Mouse (Mus musculus): ENCODE data around the gene Paqr7. TPM values are rescaled to one million over a fixed set of nuclear protein-coding genes. Genes with fewer than 3 reads are reported as not detected.
"Not testable (repeated sequence)": the region's sequence is repeated elsewhere in the genome, so short reads cannot be mapped to it uniquely, and the experiment has no call there.

Paqr7 gene
- polyA plus RNA-seq, 1 experiment, result 58.7 TPM

GRCm38 (mm10) chr4:134494780-134495545, 1.5 kb upstream of the Paqr7 start:
- WGBS, result 64% methylated on average over 16 of the region's 16 CpGs
- Histone ChIP-seq H3K4me3 (ENCODE audit: insufficient read depth, low read depth, low read length) (no peak overlapping the region), H3K27me3 (replicated peaks; ENCODE audit: control insufficient read depth, insufficient read depth, low read length) (no peaks in the 10 kb centered on the region), H3K36me3 (ENCODE audit: control insufficient read depth, insufficient read depth, low read length) (no peaks in the 10 kb centered on the region), H3K4me1 (ENCODE audit: control insufficient read depth, insufficient read depth, low read length) (peaks cover 19% of the 10 kb centered on the region), H3K27ac (ENCODE audit: insufficient read depth, low read depth, low read length) (no peak overlapping the region)
- TF ChIP-seq POLR2A (IDR thresholded peaks at IDR 0.05; ENCODE audit: low read depth, low read length) (no peak), CTCF (conservative IDR thresholded peaks at IDR 0.05; ENCODE audit: insufficient read depth, insufficient read length, low read depth, low read length) (no peak)
- DNase-seq, result no peak

- H3K4me3 ChIP-seq (ENCODE audit: insufficient read depth, low read depth, low read length), result no peak overlapping the region
- no peaks in the 10 kb centered on the region for H3K36me3 ChIP-seq (ENCODE audit: control insufficient read depth, insufficient read depth, low read length)
- TF ChIP-seq POLR2A (IDR thresholded peaks at IDR 0.05; ENCODE audit: low read depth, low read length) (no peak), CTCF (conservative IDR thresholded peaks at IDR 0.05; ENCODE audit: insufficient read depth, insufficient read length, low read depth, low read length) (no peak)
- no peaks in the 10 kb centered on the region for H3K27me3 ChIP-seq (replicated peaks; ENCODE audit: control insufficient read depth, insufficient read depth, low read length)
- WGBS, result 66% methylated on average over 5 of the region's 5 CpGs
- no peak for DNase-seq
- 0 out of 2 replicates have a peak overlapping the region, but pooled peaks have one; percentile 3 for H3K27ac ChIP-seq (ENCODE audit: insufficient read depth, low read depth, low read length)
- peaks cover 19% of the 10 kb centered on the region for H3K4me1 ChIP-seq (ENCODE audit: control insufficient read depth, insufficient read depth, low read length)
Observed at GRCm38 (mm10) chr4:134495546-134495923, 962 bp upstream of the Paqr7 start.

- H3K4me3 ChIP-seq (ENCODE audit: insufficient read depth, low read depth, low read length), result peak overlapping the region; percentile 81
- peak overlapping the region; percentile 90 for H3K27ac ChIP-seq (ENCODE audit: insufficient read depth, low read depth, low read length)
- peaks cover 23% of the 10 kb centered on the region for H3K4me1 ChIP-seq (ENCODE audit: control insufficient read depth, insufficient read depth, low read length)
- TF ChIP-seq POLR2A (IDR thresholded peaks at IDR 0.05; ENCODE audit: low read depth, low read length) (no peak), CTCF (conservative IDR thresholded peaks at IDR 0.05; ENCODE audit: insufficient read depth, insufficient read length, low read depth, low read length) (no peak)
- no peaks in the 10 kb centered on the region for H3K27me3 ChIP-seq (replicated peaks; ENCODE audit: control insufficient read depth, insufficient read depth, low read length)
- no peak for DNase-seq
- H3K36me3 ChIP-seq (ENCODE audit: control insufficient read depth, insufficient read depth, low read length), result no peaks in the 10 kb centered on the region
- 4% methylated on average over 6 of the region's 6 CpGs for WGBS
Observed at GRCm38 (mm10) chr4:134497223-134497622, 726 bp downstream of the Paqr7 start.

DNA sequence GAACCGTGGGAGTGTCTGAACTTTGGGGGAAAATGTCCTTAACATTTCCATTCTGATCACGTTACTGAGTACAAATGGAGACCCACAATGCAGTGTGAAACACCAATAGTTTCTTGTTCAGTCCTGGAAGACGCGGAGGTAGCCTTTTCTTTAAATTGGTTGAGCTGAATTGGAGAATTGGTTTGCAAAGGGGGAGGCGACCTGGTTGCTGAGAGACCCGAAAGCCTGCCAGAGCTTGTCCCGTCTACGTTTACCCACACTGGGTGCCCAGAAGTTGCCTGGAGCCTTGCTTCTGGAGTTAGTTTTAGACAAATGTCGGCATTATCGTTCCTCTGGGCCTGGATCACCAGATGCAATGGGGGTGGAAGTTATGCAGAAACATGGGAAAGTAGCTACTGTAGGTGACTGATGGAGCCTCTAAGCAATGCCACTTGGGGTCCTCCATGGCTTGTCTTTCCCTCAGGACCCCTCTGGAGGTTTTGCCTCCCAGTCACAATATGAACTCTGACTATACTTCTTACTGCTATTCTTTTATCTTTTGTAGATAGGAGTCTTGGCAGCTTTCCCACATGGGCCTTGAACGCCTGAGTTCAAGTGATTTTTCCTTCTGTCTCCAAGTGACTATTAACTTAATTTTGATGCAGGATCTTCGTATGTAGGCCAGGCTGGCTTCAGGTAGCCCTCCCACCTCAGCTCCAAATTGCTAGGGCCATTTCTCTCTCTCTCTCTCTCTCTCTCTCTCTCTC, 1.7 kb downstream of the Paqr7 start:
- no peak for DNase-seq

GRCm38 (mm10) chr4:134498983-134499382, 2.5 kb downstream of the Paqr7 start:
- H3K27ac ChIP-seq (ENCODE audit: insufficient read depth, low read depth, low read length); H3K4me3 ChIP-seq (ENCODE audit: insufficient read depth, low read depth, low read length); DNase-seq; H3K27me3 ChIP-seq (replicated peaks; ENCODE audit: control insufficient read depth, insufficient read depth, low read length); H3K36me3 ChIP-seq (ENCODE audit: control insufficient read depth, insufficient read depth, low read length): not testable (repeated sequence)
- H3K4me1 ChIP-seq (ENCODE audit: control insufficient read depth, insufficient read depth, low read length), result peaks cover 27% of the 10 kb centered on the region
- WGBS, result 86% methylated on average over 6 of the region's 6 CpGs

More for the DNA sequence above, 1.7 kb downstream of the Paqr7 start:
- WGBS, result 82% methylated on average over 12 of the region's 12 CpGs
- TF ChIP-seq CTCF (conservative IDR thresholded peaks at IDR 0.05; ENCODE audit: insufficient read depth, insufficient read length, low read depth, low read length) (no peak), POLR2A (IDR thresholded peaks at IDR 0.05; ENCODE audit: low read depth, low read length) (no peak)
- Histone ChIP-seq H3K4me3 (ENCODE audit: insufficient read depth, low read depth, low read length) (0 out of 2 replicates have a peak overlapping the region, but pooled peaks have one; percentile 81), H3K27ac (ENCODE audit: insufficient read depth, low read depth, low read length) (no peak overlapping the region), H3K36me3 (ENCODE audit: control insufficient read depth, insufficient read depth, low read length) (no peaks in the 10 kb centered on the region), H3K4me1 (ENCODE audit: control insufficient read depth, insufficient read depth, low read length) (peaks cover 23% of the 10 kb centered on the region), H3K27me3 (replicated peaks; ENCODE audit: control insufficient read depth, insufficient read depth, low read length) (no peaks in the 10 kb centered on the region)

- TF ChIP-seq POLR2A (IDR thresholded peaks at IDR 0.05; ENCODE audit: low read depth, low read length), result no peak
- no peak for TF ChIP-seq CTCF (conservative IDR thresholded peaks at IDR 0.05; ENCODE audit: insufficient read depth, insufficient read length, low read depth, low read length)
- H3K27ac ChIP-seq (ENCODE audit: insufficient read depth, low read depth, low read length), result 0 out of 2 replicates have a peak overlapping the region, but pooled peaks have one; percentile 35
- no peak overlapping the region for H3K4me3 ChIP-seq (ENCODE audit: insufficient read depth, low read depth, low read length)
- no peaks in the 10 kb centered on the region for H3K27me3 ChIP-seq (replicated peaks; ENCODE audit: control insufficient read depth, insufficient read depth, low read length)
- peaks cover 20% of the 10 kb centered on the region for H3K4me1 ChIP-seq (ENCODE audit: control insufficient read depth, insufficient read depth, low read length)
- DNase-seq, result peak; percentile 68
- H3K36me3 ChIP-seq (ENCODE audit: control insufficient read depth, insufficient read depth, low read length), result no peaks in the 10 kb centered on the region
- 60% methylated on average over 6 of the region's 6 CpGs for WGBS
Observed at GRCm38 (mm10) chr4:134501095-134501494, 4.6 kb downstream of the Paqr7 start.

GRCm38 (mm10) chr4:134503686-134504357, 7.3 kb downstream of the Paqr7 start:
- H3K27ac ChIP-seq (ENCODE audit: insufficient read depth, low read depth, low read length), result no peak overlapping the region
- H3K36me3 ChIP-seq (ENCODE audit: control insufficient read depth, insufficient read depth, low read length), result no peaks in the 10 kb centered on the region; the same call in 1 of the 2 replicates
- peaks cover 10% of the 10 kb centered on the region; the same call in 1 of the 2 replicates for H3K4me1 ChIP-seq (ENCODE audit: control insufficient read depth, insufficient read depth, low read length)
- no peak overlapping the region for H3K4me3 ChIP-seq (ENCODE audit: insufficient read depth, low read depth, low read length)
- no peak for DNase-seq
- TF ChIP-seq CTCF (conservative IDR thresholded peaks at IDR 0.05; ENCODE audit: insufficient read depth, insufficient read length, low read depth, low read length) (no peak), POLR2A (IDR thresholded peaks at IDR 0.05; ENCODE audit: low read depth, low read length) (no peak)
- H3K27me3 ChIP-seq (replicated peaks; ENCODE audit: control insufficient read depth, insufficient read depth, low read length), result no peaks in the 10 kb centered on the region
- 71% methylated on average over 4 of the region's 4 CpGs for WGBS

Data from kidney, adult 2 months (tissue).